Mouse (Mus musculus): ENCODE measurements around the gene Fras1.

The Fras1 gene

GRCm38 (mm10) chr5:96747195-96747984 lies 373.6 kb downstream of the Fras1 start:
- in situ Hi-C loops (cut with MboI; ENCODE audit: unreplicated experiment in 2 of 2), result no loop called here

- in situ Hi-C loops (cut with MboI; ENCODE audit: unreplicated experiment in 2 of 2), result loop anchor here in 1 of 2 experiments (25.0 kb wide), 1 partner anchor 870 kb away; no protein-coding TSS in a partner anchor
These were observed 383.9 kb downstream of the Fras1 start for GRCm38 (mm10) chr5:96757615-96758014.

- in situ Hi-C loops (cut with MboI; ENCODE audit: unreplicated experiment in 2 of 2), result loop anchor here in 1 of 2 experiments (25.0 kb wide), 1 partner anchor 875 kb away; no protein-coding TSS in a partner anchor
These were observed 388.3 kb downstream of the Fras1 start for GRCm38 (mm10) chr5:96762021-96762420.

DNA sequence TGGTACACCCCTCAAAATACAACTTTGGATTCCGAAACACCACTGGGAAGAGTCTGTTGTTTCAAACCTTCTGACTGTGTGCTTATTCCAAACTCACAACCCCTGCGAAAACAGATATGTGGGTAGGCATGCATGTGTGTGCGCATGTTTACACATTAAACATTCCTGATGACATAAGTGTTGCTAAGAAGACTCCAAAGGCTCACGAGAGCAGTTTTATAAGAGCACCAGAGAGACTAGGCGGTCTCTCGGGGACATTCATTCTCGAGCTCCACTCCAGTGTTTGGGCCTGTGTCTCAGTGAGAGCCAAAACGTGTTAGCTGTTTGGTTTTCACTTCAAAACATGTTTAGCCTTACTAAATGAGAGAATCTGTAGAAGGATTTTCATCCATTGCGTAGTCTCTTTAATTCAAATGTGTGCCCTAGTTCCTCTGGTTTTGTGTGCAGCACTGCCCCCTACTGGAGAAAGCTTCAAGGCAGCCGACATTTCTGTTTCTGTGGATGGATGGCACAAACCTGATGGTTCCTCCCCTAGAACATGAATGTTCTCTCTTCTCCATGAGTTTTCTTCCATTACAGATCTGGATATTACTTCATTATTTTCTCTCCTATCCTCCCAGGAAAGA lies 395.2 kb downstream of the Fras1 start:
- in situ Hi-C loops (cut with MboI; ENCODE audit: unreplicated experiment in 2 of 2), result loop anchor here in 1 of 2 experiments (25.0 kb wide), 1 partner anchor 882 kb away; no protein-coding TSS in a partner anchor

GRCm38 (mm10) chr5:96783506-96784288 lies 409.9 kb downstream of the Fras1 start:
- in situ Hi-C loops (cut with MboI; ENCODE audit: unreplicated experiment in 2 of 2), result no loop called here

- in situ Hi-C loops (cut with MboI; ENCODE audit: unreplicated experiment in 2 of 2), result no loop called here
These were observed 411.3 kb downstream of the Fras1 start for GRCm38 (mm10) chr5:96785096-96785495.

DNA sequence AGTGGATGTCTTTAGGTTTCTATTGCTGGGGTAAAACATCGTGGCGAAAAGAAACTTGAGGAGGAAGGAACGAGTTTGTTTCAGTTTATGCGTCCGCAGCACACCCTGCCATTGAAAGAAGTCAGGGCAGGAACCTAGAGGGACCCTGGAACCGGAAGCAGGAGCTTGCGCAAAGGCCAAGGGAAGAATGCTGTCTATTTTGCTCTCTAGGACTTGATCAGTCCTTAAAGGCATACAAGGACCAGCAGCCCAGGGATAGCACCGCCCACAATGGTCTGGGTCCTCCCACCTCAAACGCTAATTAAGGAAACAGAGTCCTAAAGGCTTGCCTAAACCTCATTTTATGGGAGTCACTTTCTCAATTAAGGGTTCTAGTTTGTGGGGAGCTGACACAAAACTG lies 418.7 kb downstream of the Fras1 start:
- in situ Hi-C loops (cut with MboI; ENCODE audit: unreplicated experiment in 2 of 2), result no loop called here

- in situ Hi-C loops (cut with MboI; ENCODE audit: unreplicated experiment in 2 of 2), result no loop called here
These were observed 419.4 kb downstream of the Fras1 start, which contains the start of gene Anxa3 for GRCm38 (mm10) chr5:96792936-96793718. Gene Anxa3, plus strand, starts transcription at chr5:96793339.

- in situ Hi-C loops (cut with MboI; ENCODE audit: unreplicated experiment in 2 of 2), result no loop called here
These were observed 420.3 kb downstream of the Fras1 start for GRCm38 (mm10) chr5:96793953-96794635.

DNA sequence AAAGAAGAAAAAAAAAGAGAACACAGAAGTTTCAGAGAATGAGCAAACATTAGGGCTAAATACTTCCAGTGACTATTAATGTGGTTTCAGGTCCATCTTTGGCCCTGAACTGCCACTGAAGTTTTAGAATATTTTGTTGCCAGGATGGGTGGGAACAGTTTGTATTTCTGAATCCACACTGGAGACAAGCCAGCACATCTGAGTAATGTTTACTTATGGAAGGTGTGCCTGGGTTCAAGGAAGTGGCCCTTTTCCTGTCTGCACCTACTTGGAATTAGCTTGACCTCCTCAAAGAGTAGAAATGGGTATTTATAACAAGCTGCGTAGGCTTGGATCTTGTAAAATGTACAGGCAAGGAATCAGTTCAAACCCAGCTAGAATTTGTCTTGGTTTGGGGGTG lies 422.0 kb downstream of the Fras1 start:
- in situ Hi-C loops (cut with MboI; ENCODE audit: unreplicated experiment in 2 of 2), result no loop called here

- in situ Hi-C loops (cut with MboI; ENCODE audit: unreplicated experiment in 2 of 2), result no loop called here
These were observed 423.7 kb downstream of the Fras1 start for GRCm38 (mm10) chr5:96797465-96797864.

GRCm38 (mm10) chr5:96799165-96799564 lies 425.4 kb downstream of the Fras1 start:
- in situ Hi-C loops (cut with MboI; ENCODE audit: unreplicated experiment in 2 of 2), result no loop called here

DNA sequence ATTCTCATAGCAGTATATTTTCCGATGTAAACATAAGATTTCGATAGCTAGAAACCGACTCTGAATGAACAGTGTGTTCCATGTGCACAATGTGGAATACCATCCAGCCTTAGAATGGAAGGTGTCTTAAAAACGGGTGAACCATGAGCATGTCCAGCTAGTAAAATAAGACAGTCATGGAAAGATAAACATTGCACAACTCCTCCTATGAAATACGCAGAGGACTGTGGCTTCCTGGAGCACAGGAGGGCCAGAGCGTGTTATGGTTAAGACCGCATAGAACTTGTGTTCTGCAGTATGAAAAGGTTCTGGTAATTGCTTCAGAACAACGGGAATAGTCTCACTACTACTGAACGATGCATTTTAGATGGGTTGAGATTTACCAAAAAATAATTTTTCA lies 426.2 kb downstream of the Fras1 start:
- in situ Hi-C loops (cut with MboI; ENCODE audit: unreplicated experiment in 2 of 2), result no loop called here

DNA sequence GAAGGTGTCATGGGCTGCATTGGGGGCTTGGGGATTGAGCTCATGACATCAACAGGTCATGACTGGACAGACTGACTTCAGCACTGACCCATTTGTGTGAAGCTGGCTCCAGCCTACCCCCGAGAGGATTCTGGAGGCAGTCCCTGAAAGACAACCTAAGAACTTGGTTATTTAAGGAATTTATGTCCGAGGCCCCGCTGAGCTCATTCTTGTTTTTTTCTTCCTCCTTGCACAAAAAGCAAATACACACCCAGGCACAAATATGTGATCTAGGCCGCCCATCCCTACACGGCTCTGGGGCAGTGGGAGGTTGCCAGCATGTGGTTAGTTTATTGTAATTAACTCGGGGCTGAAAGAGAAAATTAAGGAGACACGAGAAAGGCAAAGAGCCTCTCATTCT lies 428.4 kb downstream of the Fras1 start:
- in situ Hi-C loops (cut with MboI; ENCODE audit: unreplicated experiment in 2 of 2), result no loop called here

GRCm38 (mm10) chr5:96803091-96803490 lies 429.3 kb downstream of the Fras1 start:
- in situ Hi-C loops (cut with MboI; ENCODE audit: unreplicated experiment in 2 of 2), result no loop called here

DNA sequence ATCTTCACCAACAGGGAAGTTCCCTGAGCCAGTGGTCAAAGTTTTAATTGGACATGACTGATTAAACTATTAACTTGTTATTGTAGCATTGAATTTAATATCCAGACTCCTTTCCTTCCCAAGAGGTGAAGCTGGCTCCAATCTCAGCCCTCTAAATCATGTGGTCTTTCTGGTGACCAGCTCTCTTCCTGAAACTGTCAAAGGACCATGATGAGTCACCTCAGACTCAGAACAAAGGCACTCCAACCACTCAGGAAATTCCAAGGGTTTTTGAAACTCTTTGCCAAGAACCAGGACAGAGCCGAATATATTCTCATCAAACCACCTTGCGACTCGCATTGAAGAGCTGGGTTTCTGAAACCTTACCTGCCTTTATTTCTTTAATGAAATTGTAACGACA lies 430.5 kb downstream of the Fras1 start:
- in situ Hi-C loops (cut with MboI; ENCODE audit: unreplicated experiment in 2 of 2), result no loop called here

DNA sequence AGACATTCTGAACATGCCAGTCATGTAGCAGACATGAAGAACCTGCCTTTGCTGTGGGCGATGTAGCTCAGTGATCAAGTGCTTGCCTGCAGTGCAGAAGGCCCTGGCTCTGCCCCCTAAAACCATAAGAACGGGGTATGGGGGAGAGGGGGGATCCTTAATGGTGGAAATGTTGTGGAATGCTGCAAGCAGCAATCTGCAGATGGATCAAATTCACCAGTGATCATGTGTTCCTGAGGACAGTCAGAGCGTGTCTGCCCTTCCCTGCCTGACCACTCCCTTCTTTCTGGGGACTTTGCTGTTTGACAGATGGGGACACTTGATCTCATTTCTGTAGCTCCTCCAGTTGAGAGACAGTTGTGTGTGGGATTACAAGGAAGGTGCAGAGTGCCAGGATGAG lies 431.1 kb downstream of the Fras1 start:
- in situ Hi-C loops (cut with MboI; ENCODE audit: unreplicated experiment in 2 of 2), result no loop called here

DNA sequence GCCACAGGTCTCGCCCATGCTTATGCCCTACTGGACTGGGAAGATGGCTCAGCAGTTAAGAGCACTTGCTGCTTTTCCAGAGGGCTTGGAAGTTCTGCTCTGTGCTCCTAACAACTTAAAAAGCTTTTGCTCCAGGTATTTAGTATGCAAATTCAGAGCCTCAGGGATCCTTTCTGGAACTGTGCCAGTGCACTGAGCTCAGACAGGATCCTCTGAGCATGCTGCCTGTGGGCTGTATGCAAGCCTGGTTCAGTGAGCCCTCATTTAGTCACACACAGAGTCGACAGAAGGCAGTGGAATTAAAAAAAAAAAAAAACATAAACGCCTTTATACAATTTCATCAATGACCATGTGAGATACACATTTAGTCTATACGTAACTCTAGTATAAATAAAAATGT lies 436.9 kb downstream of the Fras1 start:
- in situ Hi-C loops (cut with MboI; ENCODE audit: unreplicated experiment in 2 of 2), result no loop called here

DNA sequence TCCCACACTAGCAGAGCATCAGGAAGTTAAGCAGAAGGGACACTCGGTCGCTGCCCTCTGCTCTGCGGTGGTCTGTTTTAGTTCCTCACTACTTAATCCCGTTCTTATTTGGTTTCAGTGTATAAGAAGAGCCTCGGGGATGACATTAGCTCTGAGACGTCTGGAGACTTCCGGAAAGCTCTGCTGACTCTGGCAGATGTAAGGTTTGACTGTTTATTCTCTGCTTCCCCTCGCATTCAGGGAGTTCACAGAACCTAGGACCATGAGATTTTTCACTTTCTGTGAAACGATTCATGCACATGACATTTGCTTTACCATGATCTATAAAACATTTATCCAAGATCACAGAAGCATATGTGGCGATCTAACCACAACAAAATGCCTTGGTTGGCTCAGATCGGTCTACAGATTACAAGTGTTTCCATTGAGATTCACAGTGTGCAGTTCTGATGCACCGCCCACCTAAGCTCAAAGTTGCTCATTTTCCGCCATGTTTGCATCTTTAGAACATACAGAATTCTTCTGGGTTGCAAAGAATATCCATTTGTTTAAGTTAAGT lies 451.1 kb downstream of the Fras1 start:
- in situ Hi-C loops (cut with MboI; ENCODE audit: unreplicated experiment in 2 of 2), result no loop called here

Data from v-Abl transformed pro-B cells (cell line).